Mouse (Mus musculus): ENCODE data around the gene Rpl34.

- TF ChIP-seq CTCF (IDR thresholded peaks at IDR 0.05) = no peak
- no peak for TF ChIP-seq POLR2A (IDR thresholded peaks at IDR 0.05; ENCODE audit: insufficient read depth, low read depth, low read length)
Measured at GRCm38 (mm10) chr3:130682183-130682582, 48.0 kb downstream of the Rpl34 start.

Measured in heart, adult 2 months (tissue).